In genomic region chr5:35530442-35530841, GRCm38 (mm10) we compare ENCODE assay signal across 8 mouse cellular contexts. TPM values are rescaled to one million over a fixed set of nuclear protein-coding genes. Genes with fewer than 3 reads are reported as not detected.
DNase-seq lines count a peak whose midpoint lies in the region; ATAC-seq and TF ChIP-seq lines count a peak whose summit lies in the region.

No protein-coding gene starts in this region.

- WGBS in lung, adult 2 months = 19% methylated on average over 4 of the region's 4 CpGs
- 19% methylated on average over 4 of the region's 4 CpGs for WGBS in forebrain, postnatal 0 days
- 9% methylated on average over 4 of the region's 4 CpGs for WGBS in liver, postnatal 0 days (ENCODE audit: insufficient replicate concordance)

- no peak overlapping the region for H3K4me3 ChIP-seq in lung, adult 2 months (replicated peaks; ENCODE audit: extremely low read depth, low read depth, low read length)
- H3K4me3 ChIP-seq in forebrain, postnatal 0 days (ENCODE audit: low read depth, low read length) = no peak overlapping the region
- H3K4me3 ChIP-seq in liver, postnatal 0 days (ENCODE audit: low read depth, low read length) = no peak overlapping the region

- TF ChIP-seq POLR2A in lung, adult 2 months (IDR thresholded peaks at IDR 0.05; ENCODE audit: borderline replicate concordance, extremely low read depth, low read depth, low read length) = no peak

- TF ChIP-seq EP300 in liver, postnatal 0 days (IDR thresholded peaks at IDR 0.05; ENCODE audit: low read depth) = no peak

- peak; percentile 34 to 36 for DNase-seq in cerebellum, adult 18-20 months
- DNase-seq in cerebellum, adult 11 months = no peak
- DNase-seq in lung, adult 2 months = no peak
- DNase-seq in lung, adult 18-20 months = no peak
- peak; percentile 71 for DNase-seq in brain, adult 2 months (ENCODE audit: low read depth, low spot score)
- peak; percentile 51 for DNase-seq in forebrain, postnatal 0 days
- DNase-seq in liver, postnatal 0 days = peak; percentile 57
- DNase-seq in testis, postnatal 10 days (ENCODE audit: low spot score) = peak; percentile 76

- no peak overlapping the region for H3K4me2 ChIP-seq in forebrain, postnatal 0 days (ENCODE audit: low read depth)
- H3K4me2 ChIP-seq in liver, postnatal 0 days (ENCODE audit: low read depth, low read length) = no peak overlapping the region

- no peak overlapping the region for H3K27ac ChIP-seq in forebrain, postnatal 0 days (ENCODE audit: low read depth, low read length)
- no peak overlapping the region for H3K27ac ChIP-seq in liver, postnatal 0 days (ENCODE audit: low read depth)

- peaks cover 6% of the 10 kb centered on the region for H3K27me3 ChIP-seq in forebrain, postnatal 0 days (ENCODE audit: insufficient read depth, low read length)
- peaks cover 9% of the 10 kb centered on the region; the same call in 1 of the 2 replicates for H3K27me3 ChIP-seq in liver, postnatal 0 days (ENCODE audit: insufficient read depth, low read length)

- no peaks in the 10 kb centered on the region for H3K9me3 ChIP-seq in forebrain, postnatal 0 days (ENCODE audit: low read length)
- H3K9me3 ChIP-seq in liver, postnatal 0 days (ENCODE audit: low read length) = no peaks in the 10 kb centered on the region

- no peaks in the 10 kb centered on the region for H3K36me3 ChIP-seq in forebrain, postnatal 0 days (ENCODE audit: insufficient read depth)
- no peaks in the 10 kb centered on the region for H3K36me3 ChIP-seq in liver, postnatal 0 days (replicated peaks; ENCODE audit: insufficient read depth, low read length)

- no peak overlapping the region for H3K9ac ChIP-seq in forebrain, postnatal 0 days
- H3K9ac ChIP-seq in liver, postnatal 0 days (replicated peaks) = no peak overlapping the region

- H3K4me1 ChIP-seq in lung, adult 2 months (ENCODE audit: control insufficient read depth, insufficient read depth, low read length) = 0 out of 2 replicates have a peak, but pooled peaks cover 2% of the 10 kb centered on the region
- no peaks in the 10 kb centered on the region for H3K4me1 ChIP-seq in forebrain, postnatal 0 days (ENCODE audit: insufficient read depth)
- no peaks in the 10 kb centered on the region for H3K4me1 ChIP-seq in liver, postnatal 0 days (ENCODE audit: insufficient read depth)

- ATAC-seq in forebrain, postnatal 0 days = peak; percentile 59; the same call in 1 of the 2 replicates
- no peak for ATAC-seq in liver, postnatal 0 days

- TF ChIP-seq CTCF in lung, adult 2 months (IDR thresholded peaks at IDR 0.05; ENCODE audit: insufficient read depth, low read length) = peak; percentile 66
- TF ChIP-seq CTCF in forebrain, postnatal 0 days (IDR thresholded peaks at IDR 0.05; ENCODE audit: low read depth) = peak; percentile 73
- TF ChIP-seq CTCF in liver, postnatal 0 days (IDR thresholded peaks at IDR 0.05; ENCODE audit: low read depth) = peak; percentile 64

RNA-seq across cellular contexts. Expression of gene Cpz, which starts 4.9 kb away (rescaled TPM):
- 6.0 and 9.2 TPM in 2 replicates for polyA plus RNA-seq in lung, adult 2 months (2012; rRNA removed)
- 3.5 and 14.3 TPM in 2 replicates for total RNA-seq in forebrain, postnatal 0 days (2014; rRNA removed)
- 1.8 and 2.2 TPM in 2 replicates for polyA plus RNA-seq in forebrain, postnatal 0 days (2015; fragmentation: Nextera tagmentation; extraction: Ambion mirVana)
- polyA plus RNA-seq in liver, postnatal 0 days (2015; fragmentation: Nextera tagmentation; extraction: Ambion mirVana) = 1.5 and 1.8 TPM in 2 replicates

RNA-seq across cellular contexts. Expression of gene Trmt44, which starts 44.4 kb away (rescaled TPM):
- polyA plus RNA-seq in lung, adult 2 months (2012; rRNA removed) = 4.2 and 4.5 TPM in 2 replicates
- 10.6 and 12.3 TPM in 2 replicates for total RNA-seq in forebrain, postnatal 0 days (2014; rRNA removed)
- 2.7 and 3.5 TPM in 2 replicates for polyA plus RNA-seq in forebrain, postnatal 0 days (2015; fragmentation: Nextera tagmentation; extraction: Ambion mirVana)
- polyA plus RNA-seq in liver, postnatal 0 days (2015; fragmentation: Nextera tagmentation; extraction: Ambion mirVana) = 1.5 and 1.7 TPM in 2 replicates

RNA-seq across cellular contexts. Expression of gene Acox3, which starts 52.4 kb away (rescaled TPM):
- polyA plus RNA-seq in lung, adult 2 months (2012; rRNA removed) = 42.8 and 53.8 TPM in 2 replicates
- total RNA-seq in forebrain, postnatal 0 days (2014; rRNA removed) = 18.3 and 32.1 TPM in 2 replicates
- polyA plus RNA-seq in forebrain, postnatal 0 days (2015; fragmentation: Nextera tagmentation; extraction: Ambion mirVana) = 12.5 and 13.4 TPM in 2 replicates
- 4.0 and 4.3 TPM in 2 replicates for polyA plus RNA-seq in liver, postnatal 0 days (2015; fragmentation: Nextera tagmentation; extraction: Ambion mirVana)

Comparison
In these comparisons a context has a peak if more than half of its experiments do, and no peak if none do; other contexts are left out.
1. DNase-seq: peak in cerebellum, adult 18-20 months (2 of 2), brain, adult 2 months (single experiment), forebrain, postnatal 0 days (single experiment), liver, postnatal 0 days (single experiment) and testis, postnatal 10 days (single experiment); none in cerebellum, adult 11 months (single experiment), lung, adult 2 months (single experiment) and lung, adult 18-20 months (0 of 2).
2. Peak in every context shown above with its lines, with median percentiles within 50 percentile points of each other: CTCF ChIP-seq.